Comparison of ENCODE assay signal across 31 mouse cellular contexts in the genomic region with DNA sequence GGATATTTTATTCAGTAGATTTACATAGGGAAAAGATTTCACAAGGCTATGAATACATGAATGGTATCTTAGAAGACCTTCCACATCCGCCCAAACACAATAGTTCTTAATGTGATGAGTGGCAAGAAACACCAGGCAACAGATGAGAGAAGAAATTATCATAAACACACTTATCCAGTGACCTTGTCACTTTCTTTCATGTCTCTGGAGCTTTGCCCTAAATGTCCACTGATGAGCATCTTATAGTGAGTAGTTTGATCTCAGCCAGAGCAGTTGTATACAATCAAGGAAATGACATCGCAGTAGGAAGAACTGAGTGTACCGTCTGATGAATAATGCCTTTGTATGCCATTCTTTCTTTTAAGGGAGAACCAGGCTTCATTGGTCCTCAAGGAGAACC.
"Had no signal": no experiment of that assay in that cellular context is flagged by ENCODE, and none has a peak within 500 bp of the region (broad histone marks: within the 10 kb centered on the region; RNA-seq: fewer than 3 reads in every experiment).

No protein-coding gene starts in this region.

- H3K36me3 ChIP-seq: limb, embryonic 13.5 days; limb, embryonic 15.5 days; liver, embryonic 12.5 days; liver, embryonic 13.5 days; liver, embryonic 15.5 days; lung, embryonic 15.5 days; midbrain, embryonic 10.5 days; midbrain, embryonic 12.5 days; midbrain, embryonic 13.5 days; midbrain, embryonic 15.5 days had no signal

- DNase-seq: left cerebral cortex, postnatal 4 days; liver; liver, embryonic 13.5 days; liver, postnatal 0 days; lung, adult 18-20 months; lung, adult 2 months; lung, embryonic 14.5 days; lung, postnatal 10 days; lung, postnatal 14 days; lung, postnatal 36 days; lung, postnatal 4 days; midbrain, embryonic 14.5 days had no signal

- H3K4me2 ChIP-seq: limb, embryonic 12.5 days; limb, embryonic 13.5 days; limb, embryonic 15.5 days; liver, embryonic 11.5 days; liver, embryonic 12.5 days; liver, embryonic 13.5 days; liver, embryonic 15.5 days; lung, embryonic 14.5 days; lung, embryonic 15.5 days; midbrain, embryonic 11.5 days; midbrain, embryonic 12.5 days; midbrain, embryonic 13.5 days; midbrain, embryonic 15.5 days had no signal

- H3K27me3 ChIP-seq: limb, embryonic 12.5 days; limb, embryonic 13.5 days; limb, embryonic 15.5 days; liver, embryonic 12.5 days; liver, embryonic 13.5 days; liver, embryonic 15.5 days; lung, embryonic 15.5 days; megakaryocyte, embryonic 14.5 days; midbrain, embryonic 12.5 days; midbrain, embryonic 13.5 days; midbrain, embryonic 15.5 days had no signal

- H3K9me3 ChIP-seq: limb, embryonic 10.5 days; limb, embryonic 12.5 days; limb, embryonic 13.5 days; limb, embryonic 15.5 days; liver, embryonic 12.5 days; liver, embryonic 13.5 days; liver, embryonic 15.5 days; lung, embryonic 15.5 days; megakaryocyte, embryonic 14.5 days; midbrain, embryonic 10.5 days; midbrain, embryonic 12.5 days; midbrain, embryonic 13.5 days; midbrain, embryonic 15.5 days had no signal

- H3K4me3 ChIP-seq: limb, embryonic 10.5 days; limb, embryonic 12.5 days; limb, embryonic 13.5 days; limb, embryonic 15.5 days; liver, embryonic 12.5 days; liver, embryonic 13.5 days; liver, embryonic 15.5 days; lung, embryonic 15.5 days; megakaryocyte, embryonic 14.5 days; midbrain, embryonic 10.5 days; midbrain, embryonic 12.5 days; midbrain, embryonic 13.5 days; midbrain, embryonic 15.5 days; myocyte had no signal

- H3K27ac ChIP-seq: limb, embryonic 10.5 days; limb, embryonic 12.5 days; limb, embryonic 13.5 days; limb, embryonic 15.5 days; liver, embryonic 12.5 days; liver, embryonic 13.5 days; liver, embryonic 14.5 days; liver, embryonic 15.5 days; lung, embryonic 15.5 days; macrophage; midbrain, embryonic 10.5 days; midbrain, embryonic 12.5 days; midbrain, embryonic 13.5 days; midbrain, embryonic 15.5 days had no signal

- ATAC-seq: liver, embryonic 12.5 days; liver, postnatal 0 days; lung, postnatal 0 days; midbrain, embryonic 13.5 days; midbrain, embryonic 15.5 days; midbrain, embryonic 16.5 days had no signal

- H3K9ac ChIP-seq: limb, embryonic 12.5 days; limb, embryonic 13.5 days; limb, embryonic 15.5 days; liver, embryonic 12.5 days; liver, embryonic 13.5 days; liver, embryonic 14.5 days; liver, embryonic 15.5 days; liver, postnatal 0 days; lung, embryonic 14.5 days; lung, embryonic 15.5 days; midbrain, embryonic 12.5 days; midbrain, embryonic 13.5 days; midbrain, embryonic 15.5 days had no signal

- H3K4me1 ChIP-seq: limb, embryonic 12.5 days; limb, embryonic 13.5 days; limb, embryonic 15.5 days; liver, embryonic 12.5 days; liver, embryonic 13.5 days; liver, embryonic 15.5 days; lung, embryonic 15.5 days; megakaryocyte, embryonic 14.5 days; midbrain, embryonic 10.5 days; midbrain, embryonic 12.5 days; midbrain, embryonic 13.5 days; midbrain, embryonic 15.5 days had no signal
